Mouse (Mus musculus): ENCODE measurements around the gene Gm20388. TPM values are rescaled to one million over a fixed set of nuclear protein-coding genes. Genes with fewer than 3 reads are reported as not detected.

Gene Gm20388
- polyA plus RNA-seq, 1 experiment: not detected

DNA sequence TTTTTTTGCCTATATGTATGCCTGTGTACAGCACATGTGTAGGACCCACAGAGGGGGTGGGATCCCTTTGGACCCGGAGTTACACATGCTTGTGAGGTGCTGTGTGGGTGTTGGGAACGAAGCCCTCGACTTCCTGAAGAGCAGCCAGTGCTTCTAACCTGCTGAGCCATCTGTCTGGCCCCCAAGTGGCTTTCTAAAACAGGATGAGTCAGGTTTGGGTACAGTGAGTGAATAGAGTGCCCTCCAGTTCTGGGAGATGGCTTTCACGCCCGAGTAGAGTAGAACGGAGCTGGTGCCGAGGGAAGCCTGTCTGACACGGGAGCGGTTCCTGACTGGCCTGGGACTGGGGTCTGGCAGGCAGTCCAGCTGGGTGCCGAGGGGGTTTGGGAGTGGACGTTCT, 3588.9 kb downstream of the Gm20388 start:
- H3K4me3 ChIP-seq (ENCODE audit: insufficient read depth, low read depth, low read length): no peak overlapping the region
- TF ChIP-seq POLR2A (IDR thresholded peaks at IDR 0.05; ENCODE audit: insufficient read depth, low read depth, low read length) (no peak), CTCF (IDR thresholded peaks at IDR 0.05; ENCODE audit: insufficient read depth, low read depth, low read length) (no peak)
- no peak overlapping the region for H3K27ac ChIP-seq (ENCODE audit: insufficient read depth, low read depth, low read length)
- peaks cover 12% of the 10 kb centered on the region for H3K4me1 ChIP-seq (ENCODE audit: control insufficient read depth, insufficient read depth, low read length)
- WGBS: 69% methylated on average over 11 of the region's 11 CpGs

DNA sequence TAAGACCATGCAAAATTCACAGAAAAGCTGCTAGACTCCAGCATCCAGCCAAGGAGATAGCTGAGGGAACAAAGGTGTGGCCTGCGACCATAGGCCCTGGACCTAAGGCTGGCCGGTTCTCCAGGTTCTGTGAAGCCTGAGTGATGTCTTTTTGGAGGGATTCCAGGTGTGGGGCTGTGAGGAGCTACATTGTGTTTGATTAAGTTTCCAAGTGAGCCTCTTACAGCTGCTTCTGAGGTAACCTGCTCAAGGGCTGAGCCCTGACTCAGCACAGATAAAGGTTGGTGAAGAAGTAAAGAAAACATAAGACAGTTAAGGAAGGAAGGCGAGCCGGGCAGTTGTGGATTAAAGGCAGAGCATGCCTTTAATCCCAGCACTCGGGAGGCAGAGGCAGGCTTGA, 3591.6 kb downstream of the Gm20388 start:
- Histone ChIP-seq H3K27ac (ENCODE audit: insufficient read depth, low read depth, low read length) (no peak overlapping the region), H3K4me3 (ENCODE audit: insufficient read depth, low read depth, low read length) (no peak overlapping the region), H3K4me1 (ENCODE audit: control insufficient read depth, insufficient read depth, low read length) (peaks cover 26% of the 10 kb centered on the region)
- TF ChIP-seq POLR2A (IDR thresholded peaks at IDR 0.05; ENCODE audit: insufficient read depth, low read depth, low read length) (no peak), CTCF (IDR thresholded peaks at IDR 0.05; ENCODE audit: insufficient read depth, low read depth, low read length) (no peak)
- 83% methylated on average over 5 of the region's 5 CpGs for WGBS

DNA sequence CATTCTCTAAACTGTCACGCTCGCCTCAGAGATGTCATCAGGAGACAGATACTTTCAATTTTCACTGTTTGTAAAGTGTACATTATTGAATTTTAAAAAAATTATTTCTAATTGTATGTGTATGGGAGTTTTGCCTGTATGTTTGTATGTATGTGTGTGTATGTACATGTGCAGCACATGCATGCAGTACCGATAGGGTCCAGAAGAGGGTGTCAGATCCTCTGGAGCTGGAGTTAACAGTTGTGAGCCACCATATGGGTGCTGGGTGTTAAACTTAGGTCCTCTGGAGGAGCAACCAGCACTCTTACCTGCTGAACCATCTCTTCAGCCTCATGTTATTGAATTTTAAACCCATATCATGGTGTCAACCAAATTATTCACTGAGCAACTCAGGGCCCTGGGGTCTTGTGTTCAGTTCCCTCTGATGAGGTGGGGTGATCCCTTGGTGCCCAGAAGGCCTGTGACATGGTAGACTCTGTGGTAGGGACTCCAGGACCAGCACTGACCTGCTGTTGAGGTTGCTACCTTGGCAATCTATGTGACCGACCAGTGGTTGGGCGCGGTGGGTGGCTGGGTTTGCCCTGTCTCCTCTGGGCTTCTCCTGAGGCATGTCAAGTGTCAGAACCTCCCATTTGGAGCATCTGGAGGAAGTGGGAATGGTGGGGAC, 3593.3 kb downstream of the Gm20388 start:
- Histone ChIP-seq H3K4me3 (ENCODE audit: insufficient read depth, low read depth, low read length) (no peak overlapping the region), H3K27ac (ENCODE audit: insufficient read depth, low read depth, low read length) (no peak overlapping the region), H3K4me1 (ENCODE audit: control insufficient read depth, insufficient read depth, low read length) (peaks cover 22% of the 10 kb centered on the region)
- TF ChIP-seq POLR2A (IDR thresholded peaks at IDR 0.05; ENCODE audit: insufficient read depth, low read depth, low read length) (no peak), CTCF (IDR thresholded peaks at IDR 0.05; ENCODE audit: insufficient read depth, low read depth, low read length) (no peak)
- WGBS: 97% methylated on average over 6 of the region's 6 CpGs

GRCm38 (mm10) chr8:123504591-123505195, 3594.1 kb downstream of the Gm20388 start:
- no peak overlapping the region for H3K4me3 ChIP-seq (ENCODE audit: insufficient read depth, low read depth, low read length)
- H3K4me1 ChIP-seq (ENCODE audit: control insufficient read depth, insufficient read depth, low read length): peaks cover 20% of the 10 kb centered on the region
- 87% methylated on average over 9 of the region's 9 CpGs for WGBS
- H3K27ac ChIP-seq (ENCODE audit: insufficient read depth, low read depth, low read length): no peak overlapping the region
- TF ChIP-seq POLR2A (IDR thresholded peaks at IDR 0.05; ENCODE audit: insufficient read depth, low read depth, low read length): no peak
- no peak for TF ChIP-seq CTCF (IDR thresholded peaks at IDR 0.05; ENCODE audit: insufficient read depth, low read depth, low read length)

DNA sequence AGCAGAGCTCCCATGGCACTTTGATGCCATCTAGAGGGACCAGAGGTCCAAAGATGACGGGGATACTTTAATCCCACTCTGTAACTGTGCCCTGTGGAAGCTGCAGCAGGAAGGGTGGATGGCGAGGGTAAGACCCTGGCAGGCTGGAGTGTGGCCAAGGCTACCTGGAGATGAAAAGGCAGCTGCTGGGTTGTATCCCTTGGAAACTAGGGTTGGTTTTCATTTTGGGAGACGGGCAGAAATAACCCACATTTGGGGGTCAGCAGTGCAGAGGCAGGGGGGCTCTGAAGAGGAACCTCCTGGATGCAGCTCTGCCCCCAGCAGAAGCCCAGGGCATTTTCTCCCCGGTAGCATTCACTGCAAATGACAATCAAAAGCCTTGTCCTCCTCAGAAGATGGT, 3594.6 kb downstream of the Gm20388 start:
- 55% methylated on average over 4 of the region's 4 CpGs for WGBS
- no peak overlapping the region for H3K27ac ChIP-seq (ENCODE audit: insufficient read depth, low read depth, low read length)
- TF ChIP-seq POLR2A (IDR thresholded peaks at IDR 0.05; ENCODE audit: insufficient read depth, low read depth, low read length) (no peak), CTCF (IDR thresholded peaks at IDR 0.05; ENCODE audit: insufficient read depth, low read depth, low read length) (no peak)
- no peak overlapping the region for H3K4me3 ChIP-seq (ENCODE audit: insufficient read depth, low read depth, low read length)
- H3K4me1 ChIP-seq (ENCODE audit: control insufficient read depth, insufficient read depth, low read length): peaks cover 18% of the 10 kb centered on the region

GRCm38 (mm10) chr8:123505695-123506094, 3595.1 kb downstream of the Gm20388 start:
- 52% methylated on average over 9 of the region's 9 CpGs for WGBS
- Histone ChIP-seq H3K4me3 (ENCODE audit: insufficient read depth, low read depth, low read length) (no peak overlapping the region), H3K4me1 (ENCODE audit: control insufficient read depth, insufficient read depth, low read length) (peaks cover 18% of the 10 kb centered on the region), H3K27ac (ENCODE audit: insufficient read depth, low read depth, low read length) (no peak overlapping the region)
- no peak for TF ChIP-seq CTCF (IDR thresholded peaks at IDR 0.05; ENCODE audit: insufficient read depth, low read depth, low read length)
- no peak for TF ChIP-seq POLR2A (IDR thresholded peaks at IDR 0.05; ENCODE audit: insufficient read depth, low read depth, low read length)

DNA sequence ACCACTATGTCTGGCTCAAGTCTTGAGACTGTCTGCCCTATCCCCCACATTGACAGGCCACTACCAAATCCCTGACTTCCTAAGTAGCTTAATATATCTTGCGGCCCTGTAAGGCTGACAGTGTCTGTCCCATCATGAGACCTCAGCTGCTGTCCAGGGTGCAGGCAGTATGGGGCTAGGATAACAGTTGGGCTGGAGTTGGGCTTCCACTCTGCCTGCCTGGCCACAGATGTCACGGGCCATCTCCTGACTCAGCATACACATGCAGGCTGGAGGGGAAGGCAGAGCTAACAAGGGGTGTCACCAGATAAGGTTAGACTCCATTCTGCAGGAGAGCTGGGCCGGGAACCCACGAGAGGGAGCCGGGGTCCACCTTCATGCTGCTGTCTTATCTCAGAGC, 3596.5 kb downstream of the Gm20388 start:
- Histone ChIP-seq H3K27ac (ENCODE audit: insufficient read depth, low read depth, low read length) (no peak overlapping the region), H3K4me1 (ENCODE audit: control insufficient read depth, insufficient read depth, low read length) (peaks cover 18% of the 10 kb centered on the region), H3K4me3 (ENCODE audit: insufficient read depth, low read depth, low read length) (no peak overlapping the region)
- TF ChIP-seq CTCF (IDR thresholded peaks at IDR 0.05; ENCODE audit: insufficient read depth, low read depth, low read length): no peak
- TF ChIP-seq POLR2A (IDR thresholded peaks at IDR 0.05; ENCODE audit: insufficient read depth, low read depth, low read length): no peak
- WGBS: 97% methylated on average over 5 of the region's 5 CpGs

- H3K4me3 ChIP-seq (ENCODE audit: insufficient read depth, low read depth, low read length): no peak overlapping the region
- WGBS: 76% methylated on average over 5 of the region's 5 CpGs
- H3K4me1 ChIP-seq (ENCODE audit: control insufficient read depth, insufficient read depth, low read length): peaks cover 23% of the 10 kb centered on the region
- TF ChIP-seq CTCF (IDR thresholded peaks at IDR 0.05; ENCODE audit: insufficient read depth, low read depth, low read length): no peak
- TF ChIP-seq POLR2A (IDR thresholded peaks at IDR 0.05; ENCODE audit: insufficient read depth, low read depth, low read length): no peak
- no peak overlapping the region for H3K27ac ChIP-seq (ENCODE audit: insufficient read depth, low read depth, low read length)
Observed at GRCm38 (mm10) chr8:123510819-123511218, 3600.2 kb downstream of the Gm20388 start.

- TF ChIP-seq CTCF (IDR thresholded peaks at IDR 0.05; ENCODE audit: insufficient read depth, low read depth, low read length) (no peak), POLR2A (IDR thresholded peaks at IDR 0.05; ENCODE audit: insufficient read depth, low read depth, low read length) (no peak)
- H3K4me3 ChIP-seq (ENCODE audit: insufficient read depth, low read depth, low read length): peak overlapping the region; percentile 83
- peak overlapping the region; percentile 3; the same call in 1 of the 2 replicates for H3K27ac ChIP-seq (ENCODE audit: insufficient read depth, low read depth, low read length)
- 4% methylated on average over 9 of the region's 9 CpGs for WGBS
- H3K4me1 ChIP-seq (ENCODE audit: control insufficient read depth, insufficient read depth, low read length): peaks cover 27% of the 10 kb centered on the region
Observed at GRCm38 (mm10) chr8:123514136-123514535, 3603.5 kb downstream of the Gm20388 start.

Measured in olfactory bulb, adult 2 months (tissue).